Mouse (Mus musculus) kidney, adult 11 months (tissue): ENCODE results near the gene Mark4.

Experiments used
- DNase-seq: peaks from one replicate; pipeline ENCODE4 v3.0.0; 2022

The Mark4 gene

GRCm38 (mm10) chr7:19469404-19469803 lies 10.8 kb upstream of the Mark4 start:
- no peak for DNase-seq

GRCm38 (mm10) chr7:19468279-19468678 lies 9.7 kb upstream of the Mark4 start:
- DNase-seq = no peak

DNA sequence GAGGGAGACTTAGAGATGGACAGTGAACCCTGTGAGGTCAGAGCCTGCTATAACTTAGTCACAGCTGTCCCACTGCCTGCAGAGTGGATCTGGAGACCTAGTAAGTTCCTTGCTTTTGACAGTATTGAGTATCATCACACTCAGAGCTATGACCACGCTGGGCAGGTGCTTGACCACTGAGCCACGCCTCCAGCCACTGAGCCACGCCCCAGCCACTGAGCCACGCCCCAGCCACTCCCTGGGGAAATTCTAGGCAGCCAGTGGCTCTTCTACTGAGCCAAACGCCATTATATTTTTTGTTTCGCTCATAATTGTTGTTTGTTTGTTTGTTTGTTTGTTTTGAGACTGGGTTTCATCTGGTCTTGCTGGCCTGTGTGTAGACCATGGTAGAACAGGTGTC lies 9.0 kb upstream of the Mark4 start:
- DNase-seq = no peak

- DNase-seq = peak; percentile 65
Measured at GRCm38 (mm10) chr7:19466602-19467145, 8.1 kb upstream of the Mark4 start.

- no peak for DNase-seq
Measured at GRCm38 (mm10) chr7:19464367-19465307, 6.0 kb upstream of the Mark4 start.

DNA sequence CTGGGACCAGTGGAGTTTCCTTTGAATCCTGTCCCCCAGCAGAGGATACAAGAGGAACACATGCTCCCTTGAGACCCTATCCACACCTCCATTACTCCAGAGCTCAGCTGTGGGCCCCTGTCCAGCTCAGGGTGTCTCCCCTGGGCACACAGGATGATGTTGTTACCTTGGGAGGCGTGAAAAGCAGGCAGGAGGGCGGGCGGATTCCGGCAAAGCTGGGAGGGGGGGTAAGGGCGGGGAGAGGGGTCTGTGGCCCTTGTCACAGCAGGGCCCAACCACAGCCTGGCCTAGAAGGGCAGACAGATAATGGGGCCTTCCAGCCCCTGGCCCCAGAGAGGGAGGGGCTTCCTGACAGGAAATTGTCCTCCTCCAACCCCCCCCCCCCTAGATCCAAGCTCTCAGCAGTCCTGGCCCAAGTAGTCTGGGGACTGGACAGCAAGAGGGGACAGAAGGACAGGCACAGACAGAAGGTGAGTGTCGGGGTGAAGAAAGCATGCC lies 4.3 kb upstream of the Mark4 start, which contains the start of gene Exoc3l2:
Exoc3l2 (plus strand) TSS at position 448 of the 498 bp plus-strand sequence.
- peak; percentile 47 for DNase-seq

DNA sequence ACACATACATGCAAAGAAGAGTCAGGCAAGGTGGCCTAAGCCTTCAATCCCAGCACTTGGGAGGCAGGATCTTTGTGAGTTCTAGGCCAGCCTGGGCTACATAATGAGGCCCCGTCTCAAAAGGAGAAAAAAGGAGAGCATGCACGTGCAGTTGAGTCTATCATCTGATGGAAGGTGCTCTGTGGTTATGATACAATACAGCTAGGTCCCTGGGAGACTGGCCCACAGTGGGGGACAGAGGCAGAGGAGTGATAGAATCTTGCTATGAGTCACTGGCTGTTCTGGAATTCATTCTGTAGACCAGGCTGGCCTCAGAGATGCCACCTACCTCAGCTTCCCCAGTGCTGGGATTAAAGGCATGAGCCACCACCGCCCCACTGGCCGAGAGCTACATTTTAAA lies 3.8 kb upstream of the Mark4 start:
- no peak for DNase-seq

DNA sequence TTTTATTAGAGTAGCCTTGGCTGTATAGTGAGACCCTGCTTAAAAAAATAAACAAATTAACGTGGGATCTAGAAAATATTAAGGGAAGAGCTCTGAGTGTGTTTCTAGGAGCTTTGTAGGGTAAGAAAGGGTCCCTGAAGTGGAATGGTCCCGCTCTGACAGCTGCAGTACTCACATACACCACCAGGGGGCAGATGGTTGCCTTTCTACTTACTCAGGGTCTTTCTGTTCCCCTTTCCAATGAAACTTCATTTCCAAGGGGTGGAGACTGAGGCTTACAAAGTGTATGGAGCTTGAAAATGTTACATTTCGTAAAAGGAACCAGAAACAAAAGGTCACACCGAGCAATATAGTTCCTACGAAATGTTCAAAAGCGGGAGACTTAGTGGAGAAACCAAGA lies 2.9 kb upstream of the Mark4 start:
- peak; percentile 62 for DNase-seq

- DNase-seq = no peak
Measured at GRCm38 (mm10) chr7:19460500-19460899, 1.9 kb upstream of the Mark4 start.

DNA sequence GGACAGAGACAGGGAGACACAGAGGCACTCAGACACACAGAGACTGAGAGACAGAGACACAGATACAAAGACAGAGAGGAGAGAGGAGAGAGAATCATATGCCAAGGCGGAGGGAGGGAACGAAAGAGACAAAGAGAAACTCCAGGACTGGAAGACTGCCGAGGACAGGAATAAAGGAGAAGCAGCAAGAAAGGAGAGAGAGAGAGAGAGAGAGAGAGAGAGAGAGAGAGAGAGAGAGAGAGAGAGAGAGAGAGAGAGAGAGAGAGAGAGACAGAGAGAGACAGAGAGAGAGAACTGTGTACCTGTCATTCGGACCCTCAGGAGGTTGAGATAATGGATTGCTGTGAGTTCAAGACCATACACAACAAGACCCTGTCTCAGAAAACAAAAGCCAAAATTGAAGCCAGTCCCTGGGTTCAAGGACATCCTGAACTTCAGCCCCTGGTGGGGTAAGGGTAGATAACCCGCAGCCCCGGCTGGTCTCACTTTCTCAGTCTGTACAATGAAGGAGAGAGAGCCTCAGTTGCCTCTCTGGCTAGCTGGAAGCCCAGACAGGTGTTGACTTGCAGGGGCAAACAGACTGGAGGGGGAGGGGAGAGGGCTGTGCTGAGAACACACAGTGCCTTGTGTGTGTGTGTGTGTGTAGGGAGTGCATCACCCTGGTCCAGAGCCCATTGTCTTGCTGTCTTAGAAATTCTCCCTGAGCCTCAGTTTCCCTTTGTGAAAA lies 686 bp upstream of the Mark4 start:
- DNase-seq = no peak

GRCm38 (mm10) chr7:19458072-19458486 lies 542 bp downstream of the Mark4 start:
- DNase-seq = no peak

DNA sequence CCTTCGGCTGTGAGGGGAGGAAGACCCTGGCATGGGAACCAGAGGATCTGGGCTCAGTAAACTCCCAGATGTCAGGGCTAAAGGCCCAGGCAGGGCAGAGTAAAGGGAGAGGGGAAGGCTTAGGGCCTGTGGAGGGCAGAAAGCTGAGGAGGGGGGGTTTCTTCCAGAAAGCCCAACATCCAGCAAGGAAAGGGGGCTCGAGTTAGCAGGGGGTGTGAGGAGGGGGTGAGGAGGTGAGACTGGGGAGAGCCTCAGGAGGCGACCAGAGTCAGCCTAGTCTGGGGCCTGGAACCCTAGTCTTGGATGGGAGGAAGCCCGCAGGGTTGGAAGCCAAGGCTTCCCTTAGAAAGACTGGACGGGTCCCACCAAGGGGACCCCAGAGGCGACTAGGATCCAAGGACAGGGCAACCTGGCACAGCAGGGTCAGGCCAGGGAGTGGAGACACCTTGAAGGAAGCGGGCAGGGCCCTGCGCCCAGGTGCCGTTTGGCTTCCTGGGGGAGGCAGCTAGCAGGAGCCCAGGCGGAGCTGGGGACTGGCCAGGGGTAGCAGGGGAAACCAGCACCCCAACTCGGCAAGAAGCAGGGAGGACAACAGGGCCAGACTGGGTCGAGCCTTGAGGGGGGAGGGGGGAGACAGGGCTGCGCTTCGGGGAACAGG lies 1.1 kb downstream of the Mark4 start:
- DNase-seq = no peak

DNA sequence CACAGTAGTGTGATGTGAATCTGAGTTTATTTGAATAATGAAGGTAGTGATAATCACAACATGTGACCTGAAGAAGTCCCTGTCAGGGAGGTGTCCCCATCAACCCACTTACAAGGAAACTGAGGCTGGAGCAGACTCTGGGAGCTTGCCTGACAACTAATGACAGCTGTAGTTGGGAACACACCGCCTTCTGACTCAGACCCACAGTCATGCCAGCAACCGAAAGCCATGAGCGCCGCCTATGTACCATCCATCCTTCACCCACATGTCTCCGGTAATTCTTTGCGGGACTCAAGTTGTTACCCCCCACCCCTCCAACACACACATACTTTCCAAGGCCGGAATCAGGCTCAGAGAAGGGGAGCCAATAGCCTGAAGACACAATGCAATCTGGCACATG lies 2.0 kb downstream of the Mark4 start:
- DNase-seq = no peak

DNA sequence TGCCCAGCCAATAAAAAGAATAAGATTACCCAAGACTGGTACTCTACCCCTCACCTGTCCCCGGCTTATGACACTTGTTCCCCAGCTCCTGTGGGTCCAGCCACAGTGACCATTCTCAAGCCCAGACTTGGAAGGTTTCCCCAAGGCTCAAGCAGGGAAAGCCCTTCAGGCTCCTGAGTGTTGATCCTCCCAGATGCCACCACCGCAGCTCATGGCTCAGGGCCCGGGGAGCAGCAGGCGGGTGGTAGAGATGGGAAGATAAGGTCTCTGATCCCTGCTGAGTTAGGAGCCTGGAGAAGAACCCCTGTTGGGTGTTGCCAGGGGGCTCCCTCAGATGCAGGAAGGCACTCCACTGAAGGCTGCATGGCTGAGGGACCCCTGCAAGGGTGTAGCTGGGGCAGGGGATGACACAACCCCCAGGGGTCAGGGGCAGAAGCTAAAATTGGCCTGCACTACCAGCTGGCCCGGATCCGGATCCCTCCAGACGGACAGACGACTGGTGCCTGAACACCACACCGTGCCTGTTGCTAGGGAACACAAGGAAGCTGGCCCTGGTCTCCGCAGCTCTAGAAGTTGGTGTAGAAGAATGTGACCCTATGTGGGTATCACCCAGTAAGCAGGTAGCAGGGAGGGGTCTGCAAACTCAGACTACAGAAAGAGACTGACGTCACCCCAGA lies 2.7 kb downstream of the Mark4 start:
- DNase-seq = no peak

GRCm38 (mm10) chr7:19455186-19455585 lies 3.4 kb downstream of the Mark4 start:
- DNase-seq = no peak

- DNase-seq = no peak
Measured at GRCm38 (mm10) chr7:19449165-19449564, 9.5 kb downstream of the Mark4 start.

- no peak for DNase-seq
Measured at GRCm38 (mm10) chr7:19447689-19448088, 10.9 kb downstream of the Mark4 start.

- DNase-seq = no peak
Measured at GRCm38 (mm10) chr7:19444801-19445200, 13.8 kb downstream of the Mark4 start.

DNA sequence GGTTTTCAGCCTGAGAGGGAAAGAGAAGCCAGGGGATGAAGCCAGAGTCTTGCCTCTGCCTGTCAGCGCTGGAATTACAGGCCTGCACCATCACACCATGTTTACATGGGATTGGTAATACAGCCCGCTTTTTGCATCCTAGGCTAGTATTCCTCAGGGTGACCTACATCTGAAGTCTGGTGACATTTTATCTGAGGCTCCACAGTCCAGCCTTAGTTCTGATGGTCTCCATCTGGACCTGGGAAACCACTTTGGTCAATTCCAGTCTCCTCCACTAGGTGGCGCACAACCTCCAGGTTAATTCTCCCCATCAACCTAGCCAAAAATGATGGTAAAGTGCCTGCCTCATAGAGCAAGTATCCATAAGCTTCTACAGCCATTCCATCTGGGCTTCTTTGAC lies 15.3 kb downstream of the Mark4 start:
- peak; percentile 53 for DNase-seq

DNA sequence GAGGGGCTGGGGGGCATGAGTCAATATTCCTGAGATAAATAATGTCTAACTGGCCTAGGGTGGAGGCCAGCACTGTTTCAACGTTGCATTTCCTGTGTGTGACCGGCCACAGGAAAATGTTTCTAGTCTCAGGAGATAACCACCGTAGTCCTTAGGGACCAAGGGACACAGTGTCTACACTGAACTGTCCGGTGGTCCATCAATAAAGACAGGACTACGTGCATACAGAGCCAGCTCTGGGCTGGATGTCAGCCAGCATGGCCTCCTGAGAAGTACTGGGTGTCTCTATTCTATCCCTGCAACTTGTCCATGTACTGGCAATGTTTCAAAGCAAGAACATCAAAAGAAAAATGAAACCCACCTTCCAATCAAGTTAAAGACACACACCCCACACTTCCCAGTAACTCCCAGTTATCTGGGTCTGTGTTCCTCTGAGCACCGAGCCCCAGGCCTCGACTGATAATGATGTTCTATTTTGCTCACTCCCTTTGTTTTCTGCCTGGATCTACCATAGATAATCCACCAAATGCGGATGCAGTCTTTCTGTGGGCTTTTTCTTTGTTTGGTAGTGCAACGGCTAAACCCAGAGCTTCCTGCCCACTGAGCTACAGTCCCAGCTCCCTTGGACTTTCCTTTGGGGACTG lies 17.1 kb downstream of the Mark4 start:
- peak; percentile 47 for DNase-seq

- DNase-seq = no peak
Measured at GRCm38 (mm10) chr7:19437048-19437447, 21.6 kb downstream of the Mark4 start.

- DNase-seq = no peak
Measured at GRCm38 (mm10) chr7:19436276-19436675, 22.3 kb downstream of the Mark4 start.
